Mouse (Mus musculus): ENCODE results near the gene Pla2g10. TPM values are rescaled to one million over a fixed set of nuclear protein-coding genes. Genes with fewer than 3 reads are reported as not detected.
"Not testable (repeated sequence)": the region's sequence is repeated elsewhere in the genome, so short reads cannot be mapped to it uniquely, and the experiment has no call there.

Gene Pla2g10
- total RNA-seq, 2 experiments from 2014 or later = not detected

- no peak for DNase-seq (ENCODE audit: low spot score in 2 of 2)
Observed at GRCm38 (mm10) chr16:13732786-13733185, 2.0 kb upstream of the Pla2g10 start.

GRCm38 (mm10) chr16:13729428-13729827 is 1.4 kb downstream of the Pla2g10 start:
- DNase-seq (ENCODE audit: low spot score in 2 of 2) = no peak

GRCm38 (mm10) chr16:13727811-13728335 is 2.9 kb downstream of the Pla2g10 start:
- DNase-seq (ENCODE audit: low spot score in 2 of 2) = no peak

GRCm38 (mm10) chr16:13722937-13723336 is 7.8 kb downstream of the Pla2g10 start:
- DNase-seq (ENCODE audit: low spot score in 2 of 2) = no peak

GRCm38 (mm10) chr16:13716821-13717553 is 13.8 kb downstream of the Pla2g10 start:
- no peak for DNase-seq (ENCODE audit: low spot score in 2 of 2)

- DNase-seq (ENCODE audit: low spot score in 2 of 2) = no peak
Observed at GRCm38 (mm10) chr16:13714910-13715309, 15.9 kb downstream of the Pla2g10 start.

- no peak for DNase-seq (ENCODE audit: low spot score in 2 of 2)
Observed at GRCm38 (mm10) chr16:13704676-13705075, 26.1 kb downstream of the Pla2g10 start.

- DNase-seq (ENCODE audit: low spot score in 2 of 2) = peak in 1 of 2 experiments; percentile 25
Observed at GRCm38 (mm10) chr16:13702184-13702583, 28.6 kb downstream of the Pla2g10 start.

- DNase-seq (ENCODE audit: low spot score in 2 of 2) = no peak
Observed at GRCm38 (mm10) chr16:13698998-13699397, 31.8 kb downstream of the Pla2g10 start.

- no peak for DNase-seq (ENCODE audit: low spot score in 2 of 2)
Observed at GRCm38 (mm10) chr16:13678601-13679319, 52.0 kb downstream of the Pla2g10 start.

- DNase-seq (ENCODE audit: low spot score in 2 of 2) = no peak
Observed at GRCm38 (mm10) chr16:13674511-13674910, 56.3 kb downstream of the Pla2g10 start.

GRCm38 (mm10) chr16:13673114-13673513 is 57.7 kb downstream of the Pla2g10 start:
- DNase-seq (ENCODE audit: low spot score in 2 of 2) = no peak

GRCm38 (mm10) chr16:13672386-13672898 is 58.3 kb downstream of the Pla2g10 start:
- peak; percentile 61 to 65 for DNase-seq (ENCODE audit: low spot score in 2 of 2)

GRCm38 (mm10) chr16:13671685-13672385 is 58.9 kb downstream of the Pla2g10 start, which contains the start of the genes Bfar and 3110001I22Rik:
TSS of gene Bfar (plus strand) at chr16:13671858.
TSS of gene 3110001I22Rik (plus strand) at chr16:13671929.
- peak; percentile 82 to 84 for DNase-seq (ENCODE audit: low spot score in 2 of 2)

- not testable (repeated sequence) for DNase-seq (ENCODE audit: low spot score in 2 of 2)
Observed at GRCm38 (mm10) chr16:13670896-13671295, 59.9 kb downstream of the Pla2g10 start.

GRCm38 (mm10) chr16:13669282-13669681 is 61.5 kb downstream of the Pla2g10 start:
- DNase-seq (ENCODE audit: low spot score in 2 of 2) = no peak

GRCm38 (mm10) chr16:13668402-13669108 is 62.2 kb downstream of the Pla2g10 start:
- DNase-seq (ENCODE audit: low spot score in 2 of 2) = no peak

- peak; percentile 92 to 93 for DNase-seq (ENCODE audit: low spot score in 2 of 2)
Observed at GRCm38 (mm10) chr16:13667878-13668343, 62.9 kb downstream of the Pla2g10 start, which contains the start of gene Parn. TSS of gene Parn (minus strand) at chr16:13668170.

Measured in adrenal gland, adult 18-20 months (tissue).